8 mouse cellular contexts compared by ENCODE assay signal in genomic region chr5:145280371-145281143, GRCm38 (mm10). TPM values are rescaled to one million over a fixed set of nuclear protein-coding genes. Genes with fewer than 3 reads are reported as not detected.
DNase-seq lines count a peak whose midpoint lies in the region; ATAC-seq lines count a peak whose summit lies in the region.

Zscan25 (plus strand) TSS chr5:145280500.

- peak within 1 kb of the TSS; percentile 89 for H3K4me3 ChIP-seq in heart, embryonic 10.5 days
- H3K4me3 ChIP-seq in kidney, embryonic 15.5 days (replicated peaks) = peak within 1 kb of the TSS; percentile 94

- peaks cover 27% of the 10 kb centered on the region for H3K36me3 ChIP-seq in heart, embryonic 10.5 days
- H3K36me3 ChIP-seq in kidney, embryonic 15.5 days = peaks cover 32% of the 10 kb centered on the region

- peak within 1 kb of the TSS; percentile 95 for H3K27ac ChIP-seq in heart, embryonic 10.5 days
- H3K27ac ChIP-seq in kidney, embryonic 15.5 days = peak within 1 kb of the TSS; percentile 93

- under 1% methylated on average over 50 of the region's 50 CpGs for WGBS in heart, embryonic 10.5 days
- WGBS in kidney, embryonic 15.5 days = under 1% methylated on average over 50 of the region's 50 CpGs

- no peaks in the 10 kb centered on the region for H3K9me3 ChIP-seq in heart, embryonic 10.5 days
- H3K9me3 ChIP-seq in kidney, embryonic 15.5 days (replicated peaks) = no peaks in the 10 kb centered on the region

- peak within 1 kb of the TSS; percentile 83 for H3K9ac ChIP-seq in kidney, embryonic 15.5 days

- no peaks in the 10 kb centered on the region; the same call in 1 of the 2 replicates for H3K4me1 ChIP-seq in heart, embryonic 10.5 days
- H3K4me1 ChIP-seq in kidney, embryonic 15.5 days = peaks cover 13% of the 10 kb centered on the region; the same call in 1 of the 2 replicates

- peak; percentile 98 for ATAC-seq in erythroblast, adult 5-6 weeks (replicated peaks; ENCODE audit: low FRiP score, poor library complexity, severe bottlenecking)
- ATAC-seq in kidney, embryonic 15.5 days (replicated peaks; ENCODE audit: low FRiP score) = peak; percentile 100
- ATAC-seq in monocyte, adult 5-6 weeks (replicated peaks; ENCODE audit: insufficient number of reproducible peaks, low FRiP score, low TSS enrichment, poor library complexity, severe bottlenecking) = peak; percentile 98

- DNase-seq in B cell, adult 2 months = peak; percentile 91
- peak; percentile 99 for DNase-seq in brain, adult 2 months (ENCODE audit: low read depth, low spot score)
- peak; percentile 97 for DNase-seq in heart, embryonic 10.5 days (ENCODE audit: low spot score)
- DNase-seq in liver = peak; percentile 94
- peak; percentile 89 to 95 for DNase-seq in spleen, postnatal 4 days (ENCODE audit: low spot score in 2 of 2)

- H3K27me3 ChIP-seq in heart, embryonic 10.5 days (ENCODE audit: insufficient read depth, poor library complexity, severe bottlenecking) = no peaks in the 10 kb centered on the region
- H3K27me3 ChIP-seq in kidney, embryonic 15.5 days = no peaks in the 10 kb centered on the region

- H3K4me2 ChIP-seq in kidney, embryonic 15.5 days = peak within 1 kb of the TSS; percentile 76

RNA-seq across cellular contexts. Expression of gene Zscan25, which starts in this region (rescaled TPM):
- 0.63 and 1.7 TPM in 2 replicates for total RNA-seq in erythroblast, adult 5-6 weeks (2015; ENCODE audit: low replicate concordance)
- total RNA-seq in erythroblast, adult 5-6 weeks (2017; ENCODE audit: low replicate concordance) = 2.4 TPM in 1 of 2 replicates, not detected in the other
- polyA plus RNA-seq in heart, embryonic 10.5 days (2016; fragmentation: Nextera tagmentation; extraction: Ambion mirVana) = 0.16 and 0.33 TPM in 2 replicates
- polyA plus RNA-seq in kidney, embryonic 15.5 days (2015; fragmentation: Nextera tagmentation; extraction: Ambion mirVana) = 0.48 and 0.61 TPM in 2 replicates
- total RNA-seq in monocyte, adult 5-6 weeks (2017) = 10.4 to 12.5 TPM (median 10.6 TPM) in 3 replicates

Comparison
In these comparisons a context has a peak if more than half of its experiments do, and no peak if none do; other contexts are left out.
1. Peak in every context shown above with its lines: DNase-seq, ATAC-seq, H3K4me3 ChIP-seq and H3K27ac ChIP-seq.
2. Peak in DNase-seq, H3K4me3 ChIP-seq and H3K27ac ChIP-seq in heart, embryonic 10.5 days; RNA of the gene not detected or under 1 TPM.
3. Peak in ATAC-seq, H3K4me3 ChIP-seq, H3K27ac ChIP-seq, H3K9ac ChIP-seq and H3K4me2 ChIP-seq in kidney, embryonic 15.5 days; RNA of the gene not detected or under 1 TPM.